Mouse (Mus musculus): ENCODE data around the gene Palld.

DNA sequence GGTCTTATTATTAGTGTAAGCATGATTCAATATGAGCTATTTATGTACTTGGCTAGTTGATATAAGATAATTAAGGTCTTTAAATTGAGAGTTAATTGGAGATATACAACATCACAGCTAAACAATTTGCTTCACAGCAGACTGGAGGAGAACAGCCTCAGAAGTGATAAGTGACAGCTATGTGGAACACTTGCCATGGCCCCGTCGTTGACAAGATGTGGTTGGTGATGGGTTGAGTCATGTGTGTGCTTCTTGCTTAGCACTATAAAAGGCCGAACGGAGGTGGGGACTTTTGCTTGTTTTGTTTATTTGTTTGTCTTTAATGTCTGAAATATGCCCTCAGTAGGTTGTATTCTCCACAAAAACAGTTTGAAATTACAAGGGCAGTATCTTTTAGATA, 51.2 kb downstream of the Palld start:
- TF ChIP-seq POLR2A (IDR thresholded peaks at IDR 0.05; ENCODE audit: insufficient read depth, low read length) (no peak), CTCF (IDR thresholded peaks at IDR 0.05; ENCODE audit: low read depth, low read length) (no peak), EP300 (IDR thresholded peaks at IDR 0.05; ENCODE audit: insufficient read depth, low read depth, low read length) (no peak)

Measured in ES-Bruce4 (cell line).